Mouse (Mus musculus): ENCODE data around the gene Hps3.
A peak's percentile ranks its signal among the peaks of the same experiment; 100 is the strongest.
"Not testable (repeated sequence)": the region's sequence is repeated elsewhere in the genome, so short reads cannot be mapped to it uniquely, and the experiment has no call there.

The Hps3 gene

DNA sequence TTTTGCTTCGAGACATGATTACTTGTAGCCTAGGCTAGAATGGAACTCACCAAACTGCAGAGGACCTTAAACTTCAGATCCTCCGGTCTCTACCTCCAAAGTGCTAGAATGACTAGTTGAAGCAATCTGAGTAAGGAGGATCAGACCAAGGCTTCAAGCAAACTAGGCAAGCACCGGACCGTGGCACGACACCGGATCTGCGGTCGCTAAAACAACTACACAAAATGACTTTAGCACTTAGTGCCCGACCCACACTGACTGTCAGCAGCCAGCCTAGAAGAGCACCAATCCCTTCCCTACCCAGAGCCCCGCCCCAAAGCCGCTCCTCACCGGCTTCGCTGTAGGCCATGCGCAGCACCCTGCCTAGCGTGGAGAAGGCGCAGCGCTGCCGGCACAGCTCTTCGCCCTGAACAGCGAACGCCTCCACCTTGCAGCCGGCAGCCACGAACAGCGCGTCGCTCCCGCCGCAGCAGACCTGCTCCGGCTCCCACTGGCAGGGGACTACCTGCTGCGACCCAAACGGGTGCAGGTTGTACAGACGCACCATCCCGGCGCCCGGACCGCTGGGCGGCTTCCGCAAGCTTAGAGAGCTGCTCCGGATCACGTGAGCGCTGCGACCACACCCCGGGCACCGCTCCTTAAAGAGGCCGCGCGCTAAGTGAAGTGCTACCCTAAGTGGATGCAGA, at the start of gene Hps3:
Hps3 (minus strand) TSS at position 597 of the 686 bp plus-strand sequence.
- peak; percentile 89 for DNase-seq (ENCODE audit: low read depth, low spot score)

DNA sequence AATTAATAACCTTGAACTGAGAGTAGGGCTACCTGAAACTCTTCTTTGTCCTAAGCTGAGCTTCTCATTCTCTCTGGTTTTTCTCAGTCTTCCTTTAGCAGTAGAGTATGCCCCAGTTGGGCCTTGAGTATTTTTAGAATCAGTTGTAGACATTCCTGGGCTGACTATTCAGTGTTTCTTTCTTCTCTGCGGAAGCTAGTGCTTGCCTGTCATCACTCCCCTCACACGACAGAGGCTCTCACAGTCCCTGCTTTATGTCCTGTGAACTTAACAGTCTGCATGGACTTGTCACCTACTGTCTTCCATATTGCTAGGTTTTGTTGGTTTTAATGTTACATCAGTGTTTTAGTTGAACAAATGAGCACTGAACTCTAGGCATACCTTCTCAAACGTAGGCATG, 47.0 kb upstream of the Hps3 start:
- DNase-seq (ENCODE audit: low read depth, low spot score), result no peak

DNA sequence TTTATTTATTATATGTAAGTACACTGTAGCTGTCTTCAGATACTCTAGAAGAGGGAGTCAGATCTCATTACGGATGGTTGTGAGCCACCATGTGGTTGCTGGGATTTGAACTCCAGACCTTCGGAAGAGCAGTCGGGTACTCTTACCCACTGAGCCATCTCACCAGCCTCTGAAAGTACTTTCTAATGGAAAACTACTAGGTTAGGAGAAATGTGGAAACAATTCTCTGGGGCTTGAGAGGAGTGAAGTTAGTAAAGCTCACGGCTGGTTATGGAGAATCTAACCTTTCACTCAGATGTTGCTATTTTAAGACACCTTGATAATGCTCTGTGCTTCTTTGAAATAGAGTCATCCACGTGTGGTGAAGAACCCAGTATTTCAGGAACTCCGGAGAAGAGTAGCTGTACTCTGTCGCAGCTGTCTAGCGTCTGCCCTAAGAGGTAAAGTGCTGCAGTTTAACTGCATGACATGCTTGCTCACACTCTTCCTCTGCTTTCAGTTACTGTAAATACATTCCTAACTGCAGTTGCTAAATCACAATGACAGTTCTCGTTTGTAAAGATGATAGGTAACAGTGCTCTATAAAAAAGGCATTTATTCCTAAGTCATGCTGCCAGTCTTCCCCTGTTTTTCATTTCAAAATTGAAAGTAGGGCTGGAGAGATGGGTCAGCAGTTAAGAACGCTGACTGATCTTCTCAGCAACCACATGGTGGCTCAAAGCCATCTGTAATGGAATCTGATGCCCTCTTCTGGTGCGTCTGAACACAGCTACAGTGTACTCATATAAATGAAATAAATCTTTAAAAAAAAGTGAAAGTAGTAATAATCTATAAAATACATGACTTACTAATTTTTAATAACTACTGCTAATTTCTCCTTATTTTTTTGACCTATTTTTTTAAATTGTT, 41.3 kb upstream of the Hps3 start:
- no peak for DNase-seq (ENCODE audit: low read depth, low spot score)

DNA sequence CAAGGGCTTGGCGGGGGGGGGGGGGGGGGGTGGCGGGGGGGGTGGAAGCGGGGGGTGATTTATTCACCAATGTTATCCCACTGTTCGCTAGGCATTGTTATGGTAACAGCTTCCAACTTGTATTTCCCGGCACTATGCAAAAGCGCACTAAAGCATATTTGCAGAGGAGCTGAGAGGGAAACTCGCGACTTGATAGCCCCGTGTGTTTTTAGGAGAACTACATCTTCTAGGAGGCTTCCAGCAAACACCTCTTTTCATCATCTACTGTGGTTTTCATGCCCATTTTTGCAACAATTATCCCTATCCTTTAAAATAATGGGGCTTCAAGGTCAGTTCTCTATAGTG, 23.1 kb upstream of the Hps3 start:
- no peak for DNase-seq (ENCODE audit: low read depth, low spot score)

DNA sequence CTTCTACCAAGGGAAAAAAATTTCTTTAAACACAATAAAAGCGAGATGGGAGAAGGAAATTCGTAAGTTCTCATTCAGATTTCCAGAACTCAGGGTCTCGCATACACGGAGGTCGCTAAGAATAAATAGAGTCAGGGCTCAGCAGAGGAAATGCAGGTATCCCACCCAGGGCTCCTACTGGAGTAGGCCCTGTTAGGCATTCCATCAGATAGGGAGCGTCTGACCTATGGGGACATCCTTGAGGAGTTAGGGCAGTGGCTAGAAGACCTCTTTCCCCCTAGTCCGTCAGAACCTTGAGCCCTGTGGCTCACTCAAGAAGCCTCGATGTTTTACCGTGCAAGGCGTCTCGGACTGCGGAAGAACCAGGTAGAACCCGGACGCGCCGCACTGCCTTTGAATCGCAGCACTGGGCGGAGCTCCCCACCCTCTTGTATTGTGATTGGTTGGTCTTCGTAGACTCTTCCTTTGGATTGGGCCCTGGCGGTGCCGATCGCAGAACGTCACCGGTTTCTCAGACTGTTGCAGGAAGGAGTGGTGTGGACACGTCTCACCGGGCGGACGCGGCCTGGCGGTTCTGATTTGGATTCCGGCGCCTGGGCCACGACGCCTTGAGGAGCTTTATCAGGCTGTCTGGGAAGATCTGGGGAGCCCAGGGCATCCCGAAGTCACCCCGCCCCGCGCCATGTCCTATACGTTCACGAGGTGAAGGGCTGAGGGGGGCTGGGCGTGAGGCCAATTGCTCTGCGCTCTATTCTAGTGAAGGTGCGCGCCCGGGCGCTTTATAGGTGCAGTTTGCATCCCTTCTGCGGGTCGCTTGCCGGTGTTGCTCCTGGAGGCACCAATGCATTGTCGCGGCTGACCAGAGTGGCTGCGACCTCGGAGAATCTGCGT, 22.4 kb upstream of the Hps3 start, which contains the start of gene Hltf:
Hltf (plus strand) TSS at position 506 of the 891 bp plus-strand sequence.
- peak; percentile 95 for DNase-seq (ENCODE audit: low read depth, low spot score)

DNA sequence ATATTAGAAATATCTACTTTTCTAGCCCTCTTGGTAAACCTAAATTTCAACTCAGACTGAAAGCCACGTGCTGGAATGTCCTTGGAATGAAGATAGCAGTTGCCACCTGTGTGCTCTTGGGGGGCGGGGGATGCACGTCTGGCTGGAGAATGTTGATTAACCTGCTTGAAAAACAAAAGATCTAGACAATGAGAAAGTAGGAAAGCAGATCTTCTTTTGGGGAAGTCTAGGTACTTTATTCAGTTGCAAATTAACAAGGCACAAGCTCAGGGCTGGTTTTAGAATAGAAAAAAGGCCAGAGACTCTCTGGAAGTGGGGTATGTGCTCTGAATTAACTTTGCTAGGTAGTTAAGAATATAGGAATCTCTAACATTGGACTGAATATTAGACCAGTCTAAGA, 9.6 kb upstream of the Hps3 start:
- not testable (repeated sequence) for DNase-seq (ENCODE audit: low read depth, low spot score)

DNA sequence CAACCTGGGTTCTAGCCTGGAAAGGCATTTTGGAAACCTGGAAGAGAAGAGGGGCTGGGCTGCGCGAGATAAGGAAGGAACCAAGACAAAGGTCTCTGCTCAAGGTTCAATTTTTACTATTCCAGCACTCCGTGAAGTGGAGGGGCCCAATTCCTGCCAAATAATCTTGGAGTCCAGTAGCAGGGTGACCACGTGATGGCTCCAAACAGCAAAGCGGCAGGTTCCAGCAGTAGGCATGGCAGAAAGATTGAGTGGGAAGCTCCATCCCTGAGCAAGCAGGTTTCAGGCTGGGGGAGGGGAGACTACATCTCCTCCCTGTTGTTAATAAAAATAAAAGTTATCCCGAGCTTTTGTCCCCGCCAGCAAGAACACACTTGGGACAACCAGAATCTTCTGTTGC, 6.3 kb upstream of the Hps3 start:
- DNase-seq (ENCODE audit: low read depth, low spot score), result not testable (repeated sequence)

DNA sequence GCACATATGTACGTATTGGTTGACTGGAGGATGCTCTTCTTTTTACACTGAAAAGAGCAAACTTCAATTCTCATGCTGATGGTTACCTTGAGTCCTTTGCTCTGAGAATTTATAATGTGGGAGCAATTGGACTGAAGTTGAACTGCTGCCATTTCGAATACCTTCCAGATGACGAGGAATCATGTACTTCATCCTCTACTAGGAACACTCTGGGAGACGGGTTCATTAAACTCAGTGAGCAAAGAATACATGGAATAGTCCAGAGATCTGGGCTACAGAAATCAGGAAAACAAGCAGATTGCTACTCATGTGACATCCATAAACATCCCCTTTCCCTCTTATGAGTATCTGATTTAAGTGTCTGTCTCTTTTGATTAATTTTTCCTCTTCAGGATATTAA, 954 bp upstream of the Hps3 start:
- no peak for DNase-seq (ENCODE audit: low read depth, low spot score)

DNA sequence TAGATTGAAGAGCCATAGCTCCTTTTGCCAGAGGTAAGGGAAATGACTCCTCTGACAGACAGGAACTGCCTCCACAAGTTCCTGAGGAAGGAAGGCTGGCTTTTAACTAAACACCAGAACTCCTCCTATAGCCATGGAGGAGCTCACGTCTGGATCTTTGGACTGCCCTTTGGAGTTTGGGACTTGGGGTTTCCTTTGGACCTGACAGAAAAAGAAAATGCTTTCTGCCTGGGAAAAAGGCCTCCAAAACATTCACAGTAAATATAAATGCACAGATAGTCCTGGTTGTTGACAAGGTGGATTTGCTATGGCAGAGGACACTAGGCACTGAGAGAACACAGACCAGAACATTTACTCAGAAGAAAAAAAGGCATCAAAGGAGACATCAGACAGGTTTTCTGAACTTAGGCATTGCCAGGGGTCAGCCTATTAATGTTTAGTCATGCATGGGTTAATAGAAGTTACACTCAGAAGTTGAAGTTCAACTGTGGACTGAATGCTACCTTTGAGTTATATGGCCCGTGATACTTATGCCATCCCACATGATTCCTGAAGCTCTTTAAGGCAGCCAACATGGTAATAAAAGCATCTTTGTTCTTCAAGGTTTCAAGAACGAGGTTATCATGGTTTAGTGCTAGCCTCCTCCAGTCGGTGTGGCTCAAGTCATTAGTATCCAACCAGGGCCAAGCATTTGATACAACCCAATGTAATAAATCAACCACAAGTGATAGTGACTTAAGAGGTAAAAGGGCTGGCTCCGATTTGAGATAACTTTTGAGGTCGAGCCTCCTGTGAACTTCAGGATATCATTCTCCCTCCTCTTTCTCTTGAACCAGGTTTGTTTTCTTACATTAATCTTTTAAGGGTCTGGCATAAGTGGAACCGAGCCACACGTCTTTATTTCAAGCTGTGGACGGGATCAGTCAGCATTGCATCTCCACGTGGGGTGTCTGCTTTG, 1.1 kb downstream of the Hps3 start:
- DNase-seq (ENCODE audit: low read depth, low spot score), result no peak

DNA sequence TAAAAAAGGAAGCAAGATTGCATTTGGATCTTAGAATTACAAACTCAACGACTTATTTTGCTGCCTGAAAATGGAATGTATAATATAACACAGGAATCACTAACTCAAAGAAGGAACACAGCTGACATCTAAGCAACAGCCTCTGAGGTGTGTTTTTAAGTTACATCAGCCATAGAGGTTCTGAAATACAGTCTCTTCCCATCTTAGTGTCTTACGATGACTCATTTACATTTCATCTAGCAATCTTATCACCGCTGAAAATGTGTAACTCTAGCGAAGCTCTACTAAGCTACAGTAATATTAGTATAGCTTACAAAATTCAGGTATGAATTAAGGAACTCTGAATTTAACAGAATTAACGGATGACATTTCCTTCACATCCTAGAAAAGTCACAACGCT, 4.3 kb downstream of the Hps3 start:
- DNase-seq (ENCODE audit: low read depth, low spot score), result no peak

DNA sequence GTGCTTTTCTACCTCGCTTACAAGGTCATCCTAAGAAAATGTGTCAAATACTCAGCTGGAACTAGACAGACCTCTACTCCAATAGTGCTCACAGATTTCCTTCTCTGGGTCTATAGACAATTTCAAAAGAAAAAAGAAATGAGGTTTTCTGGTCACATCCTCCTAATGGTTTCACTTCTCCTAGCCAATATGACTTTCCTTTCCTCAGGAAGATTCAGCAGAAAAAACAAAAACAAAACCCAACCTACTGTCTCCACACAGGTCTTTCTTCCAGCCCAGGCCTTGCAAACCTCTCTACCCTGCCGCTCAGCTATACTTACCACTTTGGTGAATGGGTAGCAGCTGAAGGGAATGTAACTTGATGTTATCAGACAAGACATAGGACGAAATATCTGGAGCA, 6.5 kb downstream of the Hps3 start:
- DNase-seq (ENCODE audit: low read depth, low spot score), result no peak

DNA sequence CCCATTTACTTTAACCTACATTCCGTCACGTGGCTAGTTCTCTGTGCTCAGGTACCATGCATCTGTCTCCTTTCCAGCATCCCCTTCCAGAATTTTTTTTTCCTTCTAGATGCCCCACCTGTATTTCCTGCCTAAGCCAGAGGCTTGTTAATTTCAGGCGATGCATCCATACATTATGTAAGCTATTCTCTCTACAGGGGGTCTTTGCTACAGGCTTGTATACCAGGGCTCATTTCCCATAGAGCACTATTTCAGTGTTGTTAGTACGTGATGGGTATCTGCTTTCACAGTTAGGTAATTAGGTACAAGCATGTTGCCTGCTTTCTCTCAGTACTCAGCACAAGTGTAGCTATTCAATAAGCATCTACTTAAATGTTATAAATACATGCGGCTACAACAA, 7.3 kb downstream of the Hps3 start:
- no peak for DNase-seq (ENCODE audit: low read depth, low spot score)

DNA sequence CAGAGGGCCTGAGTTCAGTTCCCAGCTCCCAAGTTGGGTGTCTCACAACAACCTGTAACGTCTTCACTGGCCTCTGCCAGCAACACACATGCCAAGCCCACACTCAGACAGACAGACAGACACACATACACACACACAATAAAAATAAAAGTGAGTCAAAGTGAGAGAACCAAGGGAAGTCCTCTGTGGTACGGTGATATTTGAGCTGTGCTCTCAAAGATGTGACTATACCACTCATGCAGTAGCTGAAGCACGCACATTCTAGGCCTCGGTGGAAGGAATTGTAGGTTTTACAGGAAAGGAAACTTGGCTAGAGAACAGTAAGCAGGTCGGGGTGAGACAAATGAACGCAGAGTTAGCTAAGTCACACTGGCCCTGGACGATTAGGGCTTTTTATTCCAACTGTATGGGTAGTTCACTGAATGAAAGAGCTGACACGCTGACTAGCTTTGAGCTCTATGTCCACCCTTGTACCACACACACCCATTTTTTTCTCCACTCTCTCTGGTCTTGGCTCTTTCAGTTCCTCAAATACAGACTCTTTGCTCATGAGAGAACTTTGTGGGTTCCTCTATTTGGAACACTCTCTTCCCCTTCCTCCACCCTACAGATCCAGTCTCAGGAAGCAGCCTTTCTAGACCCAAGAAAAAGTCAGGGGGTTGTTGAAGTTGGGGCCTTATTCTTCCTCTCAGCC, 8.0 kb downstream of the Hps3 start:
- DNase-seq (ENCODE audit: low read depth, low spot score), result peak; percentile 65

DNA sequence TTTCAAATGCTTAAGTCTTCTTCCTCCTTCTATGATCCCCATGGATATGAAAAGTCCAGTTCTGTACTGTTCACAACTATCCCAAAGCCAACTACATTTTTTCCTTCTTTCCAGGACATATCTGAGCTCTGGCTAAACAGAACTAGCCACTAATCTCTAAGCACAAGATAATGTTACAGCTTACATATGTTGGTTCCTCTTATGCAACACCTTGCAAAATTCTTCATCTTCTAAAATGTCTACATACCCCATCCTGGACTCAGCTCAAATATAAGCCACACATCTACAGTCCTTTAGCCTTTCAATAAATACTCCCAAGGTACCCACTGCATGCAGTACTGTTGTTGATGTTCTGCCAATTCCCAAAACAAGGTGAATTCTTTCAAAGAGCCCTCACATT, 8.6 kb downstream of the Hps3 start:
- DNase-seq (ENCODE audit: low read depth, low spot score), result no peak

DNA sequence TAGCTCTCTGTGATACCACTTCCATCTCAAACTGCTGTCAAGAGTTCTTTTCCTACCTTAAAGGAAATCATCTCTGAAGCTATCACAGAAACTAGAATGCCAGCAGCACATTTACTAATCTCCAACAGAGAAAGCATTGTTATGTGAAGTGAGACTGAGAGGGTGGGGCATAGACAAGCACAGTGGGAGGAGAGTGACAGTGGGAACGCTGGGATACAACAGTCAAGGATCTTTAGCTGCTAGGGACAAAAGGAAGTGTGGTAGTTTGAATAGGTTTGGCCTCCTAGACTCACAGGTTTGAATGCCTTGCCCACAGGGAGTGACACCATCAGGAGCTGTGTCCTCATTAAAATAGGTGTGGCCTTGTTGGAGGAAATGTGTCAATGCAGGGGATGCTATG, 11.3 kb downstream of the Hps3 start:
- DNase-seq (ENCODE audit: low read depth, low spot score), result no peak

DNA sequence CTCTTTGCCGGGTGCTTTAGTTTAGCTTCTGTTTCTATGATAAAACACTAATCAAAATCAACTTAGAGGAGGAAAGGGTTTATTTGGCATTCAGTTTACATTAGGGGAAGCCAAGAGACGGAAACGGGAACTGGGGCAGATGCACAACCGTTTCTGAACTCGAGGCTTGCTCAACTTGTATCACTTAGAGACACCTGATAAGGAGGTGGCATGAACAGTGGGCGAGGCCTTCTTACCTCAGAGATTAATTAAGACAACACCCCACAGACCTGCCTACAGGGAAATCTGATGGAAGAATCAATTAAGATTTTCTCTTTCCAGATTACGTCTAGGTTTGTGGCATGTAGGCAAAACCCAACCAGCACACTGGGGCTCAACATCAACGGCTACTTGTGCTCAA, 17.0 kb downstream of the Hps3 start:
- no peak for DNase-seq (ENCODE audit: low read depth, low spot score)

DNA sequence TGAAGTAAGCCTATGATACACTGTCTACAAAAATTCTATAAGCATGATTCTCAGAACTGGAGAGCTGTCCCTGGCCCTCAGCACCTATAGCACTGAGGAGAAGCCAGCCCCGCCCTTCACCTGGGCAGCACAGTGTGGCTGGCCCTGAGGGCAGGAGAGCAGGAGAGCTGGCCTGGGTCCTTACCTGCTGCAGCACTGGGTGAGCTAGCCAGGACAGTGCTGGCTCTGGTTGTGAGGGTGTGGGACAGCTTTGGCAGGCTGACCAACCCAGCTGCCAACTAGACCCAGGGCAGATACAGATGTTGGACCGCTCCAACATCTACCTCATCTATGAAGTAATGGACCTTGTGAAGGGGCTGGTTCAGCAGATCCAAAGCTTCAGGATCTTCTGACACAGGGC, 20.7 kb downstream of the Hps3 start:
- no peak for DNase-seq (ENCODE audit: low read depth, low spot score)

DNA sequence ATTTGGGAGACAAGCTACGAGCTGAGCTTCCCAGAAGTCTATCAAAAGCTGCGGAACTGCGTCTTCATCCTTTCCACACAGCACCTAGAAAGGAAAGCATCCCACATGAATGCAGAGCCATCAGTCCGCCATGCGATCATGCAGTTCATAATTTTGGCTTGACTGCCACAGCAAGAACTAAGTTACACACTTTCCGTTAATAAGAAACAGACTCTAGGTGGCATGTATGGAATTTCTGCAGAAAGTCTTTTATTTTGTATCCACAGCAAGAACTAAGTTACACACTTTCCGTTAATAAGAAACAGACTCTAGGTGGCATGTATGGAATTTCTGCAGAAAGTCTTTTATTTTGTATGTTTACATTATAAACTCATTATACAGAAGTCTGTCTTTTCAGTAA, 24.2 kb downstream of the Hps3 start:
- not testable (repeated sequence) for DNase-seq (ENCODE audit: low read depth, low spot score)

DNA sequence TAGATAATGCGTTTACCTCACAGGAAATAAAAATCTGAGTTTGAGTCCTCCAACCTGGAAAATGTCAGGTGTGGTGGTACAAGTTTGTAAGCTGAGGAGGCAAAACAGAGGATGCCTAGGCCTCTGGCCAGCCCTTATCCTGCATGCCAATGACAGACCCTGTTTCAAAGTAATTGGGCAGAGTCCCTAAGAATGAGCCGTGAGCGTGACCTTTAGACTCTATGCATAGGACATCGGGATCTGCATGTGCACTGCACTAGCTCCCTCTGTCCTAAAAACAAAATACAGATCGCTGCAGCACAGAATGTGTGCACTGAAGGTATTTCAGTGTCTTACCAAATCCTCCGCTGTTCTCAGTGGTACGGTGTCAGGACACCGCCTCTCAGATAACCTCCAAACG, 24.7 kb downstream of the Hps3 start:
- no peak for DNase-seq (ENCODE audit: low read depth, low spot score)

DNA sequence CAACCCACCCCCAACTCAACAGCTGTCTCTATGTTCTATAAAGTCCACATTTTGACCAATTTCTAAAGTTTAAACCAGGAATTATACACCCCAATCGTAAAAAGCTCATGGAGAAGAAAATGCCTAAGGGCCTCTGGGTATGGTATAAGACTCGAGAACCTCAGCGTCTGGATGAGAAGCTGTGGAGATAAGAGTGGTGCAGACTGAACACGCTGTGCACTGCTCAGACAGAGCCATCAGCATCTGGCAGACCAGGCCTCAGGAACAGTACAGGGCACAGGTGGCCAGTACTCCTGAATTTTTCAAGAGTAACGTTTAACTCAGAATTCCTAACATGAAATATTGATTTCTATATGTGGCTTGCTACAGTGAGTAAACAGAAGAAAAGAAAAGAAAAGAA, 27.4 kb downstream of the Hps3 start:
- DNase-seq (ENCODE audit: low read depth, low spot score), result no peak

Data from telencephalon, adult 2 months (tissue).